In genomic region chr4:29301348-29301747, GRCm38 (mm10) we compare ENCODE assay signal across 9 mouse cellular contexts.
DNase-seq lines count a peak whose midpoint lies in the region; ATAC-seq and TF ChIP-seq lines count a peak whose summit lies in the region.
"Had no signal": no experiment of that assay in that cellular context is flagged by ENCODE, and none has a peak within 500 bp of the region (broad histone marks: within the 10 kb centered on the region; RNA-seq: fewer than 3 reads in every experiment).

No protein-coding gene starts in this region.

- no peaks in the 10 kb centered on the region for H3K9me3 ChIP-seq in liver, embryonic 11.5 days (ENCODE audit: control insufficient read depth, low read length)
- no peaks in the 10 kb centered on the region for H3K9me3 ChIP-seq in forebrain, embryonic 13.5 days (replicated peaks)
- H3K9me3 ChIP-seq: embryonic facial prominence, embryonic 13.5 days had no signal

- TF ChIP-seq POLR2A in liver, adult 2 months (IDR thresholded peaks at IDR 0.05; ENCODE audit: extremely low read depth, insufficient read depth, low read length), result no peak

- TF ChIP-seq CTCF in gastrocnemius, adult 2 months (IDR thresholded peaks at IDR 0.05), result peak; percentile 24; the same call in 1 of the 2 replicates
- peak; percentile 79 for TF ChIP-seq CTCF in liver, adult 2 months (IDR thresholded peaks at IDR 0.05; ENCODE audit: low read depth, low read length)

- no peaks in the 10 kb centered on the region for H3K4me1 ChIP-seq in liver, adult 2 months (ENCODE audit: control insufficient read depth, insufficient read depth, low read length)
- H3K4me1 ChIP-seq in liver, embryonic 11.5 days (replicated peaks; ENCODE audit: control insufficient read depth, insufficient read depth, low read length), result no peaks in the 10 kb centered on the region
- H3K4me1 ChIP-seq in forebrain, embryonic 13.5 days, result no peaks in the 10 kb centered on the region
- H3K4me1 ChIP-seq: embryonic facial prominence, embryonic 13.5 days had no signal

- no peak for DNase-seq in gastrocnemius, adult 2 months
- DNase-seq in gastrocnemius, adult 8-10 months (ENCODE audit: low spot score in 2 of 2), result no peak
- no peak for DNase-seq in liver, adult 2 months (ENCODE audit: extremely low read depth, low read depth, low spot score)
- DNase-seq in liver, embryonic 11.5 days (ENCODE audit: low spot score), result no peak
- peak; percentile 32 for DNase-seq in ES-CJ7 (ENCODE audit: low read depth, low spot score)
- no peak for DNase-seq in spleen, adult 18-20 months

- ATAC-seq in liver, embryonic 11.5 days (replicated peaks; ENCODE audit: low FRiP score), result no peak
- ATAC-seq in forebrain, embryonic 13.5 days, result 0 out of 2 replicates have a peak, but pooled peaks have one; percentile 43
- no peak for ATAC-seq in megakaryocyte, adult 5-6 weeks (ENCODE audit: poor library complexity, severe bottlenecking)

- no peak overlapping the region for H3K27ac ChIP-seq in gastrocnemius, adult 2 months
- H3K27ac ChIP-seq in liver, adult 2 months (replicated peaks; ENCODE audit: insufficient read depth, low read depth, low read length), result no peak overlapping the region
- H3K27ac ChIP-seq in liver, embryonic 11.5 days (ENCODE audit: low read depth, low read length), result no peak overlapping the region
- no peak overlapping the region for H3K27ac ChIP-seq in forebrain, embryonic 13.5 days
- H3K27ac ChIP-seq: embryonic facial prominence, embryonic 13.5 days had no signal

- no peak overlapping the region for H3K9ac ChIP-seq in liver, adult 2 months (ENCODE audit: low read depth, low read length)
- H3K9ac ChIP-seq in liver, embryonic 11.5 days (ENCODE audit: low read depth, low read length), result no peak overlapping the region
- no peak overlapping the region for H3K9ac ChIP-seq in forebrain, embryonic 13.5 days
- H3K9ac ChIP-seq: embryonic facial prominence, embryonic 13.5 days had no signal

- intact Hi-C loops in gastrocnemius, adult 2 months (cut with DNase I), result no loop called here

- H3K36me3 ChIP-seq in liver, adult 2 months (ENCODE audit: control insufficient read depth, insufficient read depth, low read length), result no peaks in the 10 kb centered on the region
- no peaks in the 10 kb centered on the region for H3K36me3 ChIP-seq in liver, embryonic 11.5 days (ENCODE audit: control insufficient read depth, insufficient read depth, low read length)
- H3K36me3 ChIP-seq in forebrain, embryonic 13.5 days (ENCODE audit: poor library complexity, severe bottlenecking), result no peaks in the 10 kb centered on the region
- H3K36me3 ChIP-seq: embryonic facial prominence, embryonic 13.5 days had no signal

- no peaks in the 10 kb centered on the region for H3K79me2 ChIP-seq in liver, adult 2 months (ENCODE audit: control insufficient read depth, insufficient read depth, low read length)

- H3K27me3 ChIP-seq in liver, adult 2 months (ENCODE audit: control insufficient read depth, insufficient read depth, low read length), result no peaks in the 10 kb centered on the region
- no peaks in the 10 kb centered on the region for H3K27me3 ChIP-seq in liver, embryonic 11.5 days (replicated peaks; ENCODE audit: control insufficient read depth, insufficient read depth, low read length)
- no peaks in the 10 kb centered on the region for H3K27me3 ChIP-seq in forebrain, embryonic 13.5 days
- H3K27me3 ChIP-seq: embryonic facial prominence, embryonic 13.5 days had no signal

- no peak overlapping the region for H3K4me3 ChIP-seq in gastrocnemius, adult 2 months
- H3K4me3 ChIP-seq in liver, adult 2 months (ENCODE audit: insufficient read depth, low read depth, low read length), result no peak overlapping the region
- no peak overlapping the region for H3K4me3 ChIP-seq in liver, embryonic 11.5 days (ENCODE audit: low read depth, low read length)
- no peak overlapping the region for H3K4me3 ChIP-seq in forebrain, embryonic 13.5 days
- H3K4me3 ChIP-seq: embryonic facial prominence, embryonic 13.5 days had no signal

- H3K4me2 ChIP-seq in liver, embryonic 11.5 days, result no peak overlapping the region
- no peak overlapping the region for H3K4me2 ChIP-seq in forebrain, embryonic 13.5 days
- H3K4me2 ChIP-seq: embryonic facial prominence, embryonic 13.5 days had no signal

- WGBS in liver, adult 2 months, result 16% methylated on average over 1 of the region's 1 CpGs
- 21% methylated on average over 1 of the region's 1 CpGs for WGBS in liver, embryonic 11.5 days
- WGBS in forebrain, embryonic 13.5 days, result 37% methylated on average over 1 of the region's 1 CpGs
